ENCODE assay signal across 23 mouse cellular contexts in the genomic region with DNA sequence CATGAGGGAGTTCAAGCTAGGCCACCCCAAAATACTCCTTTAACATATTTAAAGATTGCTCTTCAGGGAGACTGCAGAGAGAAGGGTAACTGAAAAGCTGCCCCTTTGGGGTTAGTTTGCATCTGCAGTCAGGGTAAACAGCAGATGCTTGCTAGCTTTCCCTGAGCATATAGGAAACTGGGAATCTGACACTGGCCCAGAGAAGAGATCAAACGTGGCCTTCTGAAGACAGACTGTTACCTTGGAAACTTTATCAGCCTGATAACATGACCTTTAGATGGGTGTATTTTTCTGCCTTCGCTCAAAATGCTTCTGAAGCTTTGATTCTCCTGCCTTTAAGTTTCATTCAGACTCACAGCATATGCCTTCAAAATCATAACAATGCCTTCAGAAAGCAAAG. TPM values are rescaled to one million over a fixed set of nuclear protein-coding genes. Genes with fewer than 3 reads are reported as not detected.
DNase-seq lines count a peak whose midpoint lies in the region; TF ChIP-seq lines count a peak whose summit lies in the region.
"Had no signal": no experiment of that assay in that cellular context is flagged by ENCODE, and none has a peak within 500 bp of the region (broad histone marks: within the 10 kb centered on the region; RNA-seq: fewer than 3 reads in every experiment).

No protein-coding gene starts in this region.

- no peak for TF ChIP-seq RAD21 in MEL (IDR thresholded peaks at IDR 0.05; ENCODE audit: low read depth, low read length)

- peaks cover 2% of the 10 kb centered on the region; the same call in 1 of the 2 replicates for H3K79me2 ChIP-seq in MEL (ENCODE audit: control insufficient read depth, insufficient read depth, low read length, poor library complexity)

- no peak overlapping the region for H3K4me3 ChIP-seq in ES-Bruce4 (ENCODE audit: low read depth, low read length)
- no peak overlapping the region for H3K4me3 ChIP-seq in MEL (ENCODE audit: control insufficient read depth in 1 of 2, insufficient read depth in 1 of 2, low read depth in 2 of 2, low read length in 2 of 2)
- H3K4me3 ChIP-seq: embryonic facial prominence, embryonic 12.5 days; embryonic facial prominence, embryonic 15.5 days; gastrocnemius, adult 2 months had no signal

- intact Hi-C loops in gastrocnemius, postnatal 14 days (cut with DNase I; ENCODE audit: low total_unique reads): no loop called here

- H3K27me3 ChIP-seq in ES-Bruce4 (ENCODE audit: control insufficient read depth, insufficient read depth, low read length, poor library complexity, severe bottlenecking) (no peaks in the 10 kb centered on the region), MEL (ENCODE audit: control insufficient read depth in 1 of 2, insufficient read depth in 2 of 2, low read length in 2 of 2) (no peaks in the 10 kb centered on the region; a peak in 1 of 4 replicates)
- H3K27me3 ChIP-seq: embryonic facial prominence, embryonic 12.5 days; embryonic facial prominence, embryonic 15.5 days; Patski had no signal

- H3K27ac ChIP-seq in ES-Bruce4 (ENCODE audit: insufficient read depth, low read length): peak overlapping the region; percentile 49; the same call in 1 of the 2 replicates
- H3K27ac ChIP-seq in MEL (ENCODE audit: control insufficient read depth, low read depth, low read length): no peak overlapping the region
- H3K27ac ChIP-seq: embryonic facial prominence, embryonic 12.5 days; embryonic facial prominence, embryonic 15.5 days; gastrocnemius, adult 2 months; hindbrain, embryonic 14.5 days; hindbrain, postnatal 0 days had no signal

- TF ChIP-seq EP300 in ES-Bruce4 (IDR thresholded peaks at IDR 0.05; ENCODE audit: insufficient read depth, low read depth, low read length) (no peak), MEL (IDR thresholded peaks at IDR 0.05; ENCODE audit: low read depth in 1 of 2, low read length in 2 of 2) (no peak)

- H3K9me3 ChIP-seq in ES-Bruce4 (replicated peaks; ENCODE audit: control insufficient read depth, insufficient read depth, low read length, poor library complexity, severe bottlenecking): 0 out of 2 replicates have a peak, but pooled peaks cover 7% of the 10 kb centered on the region
- H3K9me3 ChIP-seq in MEL (replicated peaks; ENCODE audit: insufficient read depth, low read length): no peaks in the 10 kb centered on the region
- H3K9me3 ChIP-seq: embryonic facial prominence, embryonic 12.5 days; embryonic facial prominence, embryonic 15.5 days had no signal

- H3K36me3 ChIP-seq in ES-Bruce4 (ENCODE audit: control insufficient read depth, insufficient read depth, low read length, poor library complexity, severe bottlenecking): no peaks in the 10 kb centered on the region
- peaks cover 0 to 13% of the 10 kb centered on the region in 2 experiments; a peak in 2 of 4 replicates for H3K36me3 ChIP-seq in MEL (ENCODE audit: control insufficient read depth in 1 of 2, insufficient read depth in 2 of 2, low read length in 2 of 2)
- H3K36me3 ChIP-seq: embryonic facial prominence, embryonic 12.5 days; embryonic facial prominence, embryonic 15.5 days had no signal

- H3K9ac ChIP-seq in ES-Bruce4 (ENCODE audit: low read depth, poor library complexity, severe bottlenecking): no peak overlapping the region
- no peak overlapping the region for H3K9ac ChIP-seq in MEL (ENCODE audit: control insufficient read depth, low read depth, low read length, poor library complexity, severe bottlenecking)
- H3K9ac ChIP-seq: embryonic facial prominence, embryonic 12.5 days; embryonic facial prominence, embryonic 15.5 days; forebrain, postnatal 0 days; hindbrain, embryonic 14.5 days had no signal

- H3K4me1 ChIP-seq in ES-Bruce4 (ENCODE audit: control insufficient read depth, insufficient read depth, low read length) (no peaks in the 10 kb centered on the region), MEL (ENCODE audit: control insufficient read depth in 1 of 2, insufficient read depth in 2 of 2, low read length in 2 of 2) (peaks cover 12 to 13% of the 10 kb centered on the region in 2 experiments)

- DNase-seq in adrenal gland, postnatal 36 days: peak; percentile 7 to 24
- no peak for DNase-seq in adrenal gland, adult 18-20 months (ENCODE audit: low spot score in 2 of 2)
- DNase-seq in MEL (ENCODE audit: low read depth, low spot score): peak; percentile 28
- DNase-seq in gastrocnemius, postnatal 14 days: no peak
- no peak for DNase-seq in right cerebral cortex, adult 2 months (ENCODE audit: low spot score in 2 of 2)
- DNase-seq: adrenal gland, postnatal 14 days; cerebellum, adult 11 months; cerebellum, adult 2 months; cerebellum, adult 9-11 months; cerebellum, postnatal 25 days; forebrain, postnatal 0 days; gastrocnemius, adult 2 months; gastrocnemius, postnatal 25 days; heart, adult 18-20 months; heart, postnatal 10 days; heart, postnatal 36 days; kidney, adult 18-20 months had no signal

- TF ChIP-seq CTCF in ES-Bruce4 (IDR thresholded peaks at IDR 0.05; ENCODE audit: low read depth, low read length): no peak
- TF ChIP-seq CTCF in MEL (IDR thresholded peaks at IDR 0.05 in 2 of 3, conservative IDR thresholded peaks at IDR 0.05 in 1 of 3; ENCODE audit: control insufficient read depth in 1 of 3, insufficient read depth in 1 of 3, low read depth in 2 of 3, low read length in 3 of 3, poor library complexity in 1 of 3, severe bottlenecking in 1 of 3): no peak

- TF ChIP-seq POLR2A in ES-Bruce4 (IDR thresholded peaks at IDR 0.05; ENCODE audit: insufficient read depth, low read length): no peak
- no peak for TF ChIP-seq POLR2A in MEL (IDR thresholded peaks at IDR 0.05; ENCODE audit: control insufficient read depth in 1 of 2, insufficient read depth in 1 of 2, low read depth in 1 of 2, low read length in 2 of 2, poor library complexity in 1 of 2)

TF ChIP-seq in MEL, 35 proteins besides CTCF, POLR2A, EP300 and RAD21:
- TF ChIP-seq MEF2A (IDR thresholded peaks at IDR 0.05; ENCODE audit: extremely low read depth, insufficient replicate concordance, low read depth, low read length, poor library complexity, severe bottlenecking) (no peak), TAL1 (IDR thresholded peaks at IDR 0.05; ENCODE audit: low read length) (no peak), SMC3 (IDR thresholded peaks at IDR 0.05; ENCODE audit: low read depth, low read length) (no peak), ZKSCAN1 (IDR thresholded peaks at IDR 0.05; ENCODE audit: low read depth, low read length) (no peak), MAX (IDR thresholded peaks at IDR 0.05; ENCODE audit: low read length) (no peak), USF1 (IDR thresholded peaks at IDR 0.05; ENCODE audit: low read depth, low read length) (no peak), MAFK (IDR thresholded peaks at IDR 0.05; ENCODE audit: borderline replicate concordance, low read depth, low read length) (no peak), ZMIZ1 (IDR thresholded peaks at IDR 0.05; ENCODE audit: low read depth, low read length) (no peak)

RNA-seq across cellular contexts. Expression of gene Paip1, which starts 15.4 kb away (rescaled TPM):
- 100 to 1,000 TPM; 125 to 145 TPM for total RNA-seq in adrenal gland, postnatal 36 days (2021)
- total RNA-seq in adrenal gland, adult 18-20 months (2021): 100 to 1,000 TPM in 1 of 2 experiments, 10 to 100 TPM in 1; 94.4 to 141 TPM
- 132 and 162 TPM in 2 replicates for polyA plus RNA-seq in ES-Bruce4 (2011; ENCODE audit: insufficient read depth, insufficient read length, low read depth, missing spikeins)
- total RNA-seq in MEL (2012; rRNA removed): 18.1 and 23.2 TPM in 2 replicates
- 10 to 100 TPM; 37.1 to 90.1 TPM for polyA plus RNA-seq in MEL (2012; ENCODE audit: insufficient read depth in 1 of 2, insufficient read length in 2 of 2, low read depth in 1 of 2, low replicate concordance in 2 of 2, missing spikeins in 1 of 2)
- 10 to 100 TPM; 62.6 to 63.6 TPM for total RNA-seq in gastrocnemius, postnatal 14 days (2021)

RNA-seq across cellular contexts. Expression of gene 4833420G17Rik, which starts 49.5 kb away (rescaled TPM):
- total RNA-seq in adrenal gland, postnatal 36 days (2021): 10 to 100 TPM; 17.2 to 17.4 TPM
- total RNA-seq in adrenal gland, adult 18-20 months (2021): 10 to 100 TPM; 12.4 to 17.1 TPM
- polyA plus RNA-seq in ES-Bruce4 (2011; ENCODE audit: insufficient read depth, insufficient read length, low read depth, missing spikeins): 69.1 and 79.3 TPM in 2 replicates
- 11.1 and 12.0 TPM in 2 replicates for total RNA-seq in MEL (2012; rRNA removed)
- 10 to 100 TPM in 1 of 2 experiments, not detected in 1; 16.7 TPM for polyA plus RNA-seq in MEL (2012; ENCODE audit: insufficient read depth in 1 of 2, insufficient read length in 2 of 2, low read depth in 1 of 2, low replicate concordance in 2 of 2, missing spikeins in 1 of 2)
- 1 to 10 TPM; 6.2 to 6.5 TPM for total RNA-seq in gastrocnemius, postnatal 14 days (2021)

Comparison
In these comparisons a context has a peak if more than half of its experiments do, and no peak if none do; other contexts are left out.
1. DNase-seq: peak in adrenal gland, postnatal 36 days (2 of 2) and MEL (single experiment); none in adrenal gland, adult 18-20 months (0 of 2), gastrocnemius, postnatal 14 days (single experiment) and right cerebral cortex, adult 2 months (0 of 2).